Mouse (Mus musculus) kidney, adult 2 months (tissue): ENCODE data around the gene Tmem240.

Source experiments
- CTCF ChIP-seq: fragments of 200-500 bp; conservative IDR thresholded peaks from 2 replicates; pipeline ENCODE4 v1.5.1; 2011; ENCODE audit warnings: low read depth, mild to moderate bottlenecking, control low read depth, low read length, moderate library complexity, mixed read lengths; ENCODE audit not compliant: insufficient read depth, insufficient read length
- POLR2A ChIP-seq: fragments of 200-500 bp; IDR thresholded peaks from one replicate; pipeline ENCODE4 v1.6.1; 2011; ENCODE audit warnings: low read depth, low read length, control low read depth

DNA sequence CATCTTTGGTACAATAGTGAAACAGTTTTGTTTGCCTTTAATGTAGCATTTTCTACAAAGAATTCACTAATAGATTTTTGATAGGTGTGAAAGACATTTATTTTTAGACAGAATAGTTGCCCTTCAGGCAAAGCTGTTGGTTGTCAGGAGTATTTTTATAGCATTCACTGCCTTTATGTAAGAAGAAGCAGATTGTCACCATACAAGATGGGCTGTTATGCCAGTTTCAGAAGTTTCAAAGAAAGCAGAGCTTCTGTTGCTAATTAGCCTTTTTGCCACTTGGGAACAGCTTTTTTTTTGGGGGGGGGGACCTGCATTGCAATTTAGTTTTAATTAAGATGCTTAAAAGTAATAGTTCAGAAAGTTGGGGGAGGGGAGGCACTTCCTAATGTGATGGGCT is 25.6 kb upstream of the Tmem240 start:
- TF ChIP-seq CTCF (no peak), POLR2A (no peak)
